ENCODE assay signal across 26 mouse cellular contexts in genomic region chr5:119418486-119418885, GRCm38 (mm10).
"Had no signal": no experiment of that assay in that cellular context is flagged by ENCODE, and none has a peak within 500 bp of the region (broad histone marks: within the 10 kb centered on the region; RNA-seq: fewer than 3 reads in every experiment).

No protein-coding gene starts in this region.

- H3K9me3 ChIP-seq: liver, embryonic 13.5 days had no signal

- H3K4me3 ChIP-seq: heart, adult 2 months; heart, embryonic 13.5 days; heart, embryonic 15.5 days; hindbrain, embryonic 12.5 days; kidney, embryonic 15.5 days; liver, embryonic 13.5 days had no signal

- H3K9ac ChIP-seq: heart, embryonic 13.5 days; heart, embryonic 15.5 days; hindbrain, embryonic 12.5 days; hindbrain, embryonic 14.5 days; kidney, embryonic 15.5 days; liver, embryonic 13.5 days had no signal

- DNase-seq: gastrocnemius, postnatal 14 days; gastrocnemius, postnatal 36 days; heart, adult 11 months; heart, adult 2 months; heart, postnatal 14 days; heart, postnatal 36 days; kidney, adult 11 months; kidney, adult 2 months; kidney, adult 9 months; kidney, postnatal 14 days; kidney, postnatal 36 days; layer of hippocampus, adult 9-11 months; layer of hippocampus, postnatal 36 days; left cerebral cortex, postnatal 4 days; liver; liver, embryonic 13.5 days had no signal

- H3K27me3 ChIP-seq: hindbrain, embryonic 12.5 days; kidney, embryonic 15.5 days; liver, embryonic 13.5 days had no signal

- H3K4me2 ChIP-seq: heart, embryonic 11.5 days; heart, embryonic 13.5 days; heart, embryonic 15.5 days; hindbrain, embryonic 12.5 days; hindbrain, embryonic 14.5 days; kidney, embryonic 15.5 days; liver, embryonic 11.5 days; liver, embryonic 13.5 days had no signal

- H3K36me3 ChIP-seq: heart, embryonic 13.5 days; heart, embryonic 15.5 days; hindbrain, embryonic 12.5 days; kidney, embryonic 15.5 days; liver, embryonic 13.5 days had no signal

- H3K4me1 ChIP-seq: heart, embryonic 13.5 days; heart, embryonic 15.5 days; hindbrain, embryonic 12.5 days; kidney, embryonic 15.5 days; liver, embryonic 13.5 days had no signal

- H3K27ac ChIP-seq: heart, adult 2 months; heart, embryonic 13.5 days; heart, embryonic 15.5 days; hindbrain, embryonic 12.5 days; hindbrain, embryonic 14.5 days; kidney, embryonic 15.5 days; kidney, postnatal 0 days; liver, embryonic 13.5 days had no signal

- ATAC-seq: hindbrain, embryonic 16.5 days; intestine, embryonic 16.5 days had no signal
